Mouse (Mus musculus) ES-Bruce4 (cell line): ENCODE data around the gene Fig4.

Experiments used
- CTCF ChIP-seq: IDR thresholded peaks from one replicate; pipeline ENCODE4 v1.8.1; 2011; ENCODE audit warnings: low read depth, low read length
- EP300 ChIP-seq: IDR thresholded peaks from 2 replicates; pipeline ENCODE4 v1.6.1; 2011; ENCODE audit warnings: low read depth, low read length; ENCODE audit not compliant: insufficient read depth
- POLR2A ChIP-seq: IDR thresholded peaks from one replicate; pipeline ENCODE4 v1.8.1; 2011; ENCODE audit warnings: low read length; ENCODE audit not compliant: insufficient read depth

- TF ChIP-seq POLR2A = no peak
- no peak for TF ChIP-seq CTCF
- TF ChIP-seq EP300 = no peak
Observed at GRCm38 (mm10) chr10:41236020-41236419, 67.0 kb downstream of the Fig4 start.
